Mouse (Mus musculus) limb, embryonic 15.5 days (tissue): ENCODE results near the gene Cybrd1. TPM values are rescaled to one million over a fixed set of nuclear protein-coding genes. Genes with fewer than 3 reads are reported as not detected.

ENCODE experiments used
- ATAC-seq: fragments of 200-750 bp; cut with Nextera tagmentation; 2 replicates; pipeline ENCODE4 v1.8.0; 2017; ENCODE audit warnings: low read depth, moderate TSS enrichment; ENCODE audit not compliant: insufficient number of reproducible peaks, low FRiP score, low TSS enrichment
- H3K27ac ChIP-seq: fragments of 300-500 bp; sonication (generic); 2 replicates; pipeline ENCODE4 v1.5.1; 2015; ENCODE audit warnings: moderate library complexity, mild to moderate bottlenecking, inconsistent platforms
- H3K27me3 ChIP-seq: fragments of 300-500 bp; sonication (generic); 2 replicates; pipeline ENCODE4 v1.6.1; 2015; ENCODE audit warnings: inconsistent platforms
- H3K36me3 ChIP-seq: fragments of 300-500 bp; sonication (generic); 2 replicates; pipeline ENCODE4 v1.6.1; 2015; ENCODE audit warnings: inconsistent platforms
- H3K4me1 ChIP-seq: fragments of 300-500 bp; sonication (generic); 2 replicates; pipeline ENCODE4 v1.6.1; 2015; ENCODE audit warnings: inconsistent platforms
- H3K4me2 ChIP-seq: fragments of 300-500 bp; sonication (generic); 2 replicates; pipeline ENCODE4 v1.6.1; 2015; ENCODE audit warnings: mild to moderate bottlenecking, inconsistent platforms
- H3K4me3 ChIP-seq: fragments of 300-500 bp; sonication (generic); 2 replicates; pipeline ENCODE4 v1.5.1; 2015; ENCODE audit warnings: mild to moderate bottlenecking, inconsistent platforms
- H3K9ac ChIP-seq: fragments of 300-500 bp; sonication (generic); 2 replicates; pipeline ENCODE4 v1.6.1; 2015; ENCODE audit warnings: inconsistent platforms
- H3K9me3 ChIP-seq: fragments of 300-500 bp; sonication (generic); 2 replicates; pipeline ENCODE4 v1.6.1; 2016; ENCODE audit warnings: inconsistent platforms
- WGBS: fragments of 180-500 bp; shearing (Covaris S2); methylation state at CpG from one replicate; pipeline ENCODE4 v1.1.7; 2015; 5-methylcytosine and 5-hydroxymethylcytosine counted together
- polyA plus RNA-seq: library from polyadenylated mRNA; unstranded; fragments of >200 nt; fragmentation: Nextera tagmentation; extraction: Ambion mirVana; gene quantifications from 2 replicates; pipeline ENCODE4 v1.2.1, GENCODE M21; 2015

The Cybrd1 gene
- polyA plus RNA-seq: 8.9 and 9.4 TPM in 2 replicates

GRCm38 (mm10) chr2:71117797-71118708 is at the start of gene Cybrd1:
TSS of gene Cybrd1 (plus strand) at chr2:71117923.
- H3K27me3 ChIP-seq: no peaks in the 10 kb centered on the region
- peaks cover 37% of the 10 kb centered on the region for H3K4me1 ChIP-seq
- peak within 1 kb of the TSS; percentile 47 for H3K27ac ChIP-seq
- WGBS: 2% methylated on average over 60 of the region's 60 CpGs
- H3K36me3 ChIP-seq: no peaks in the 10 kb centered on the region
- H3K4me2 ChIP-seq: peak within 1 kb of the TSS; percentile 84
- no peaks in the 10 kb centered on the region for H3K9me3 ChIP-seq
- peak within 1 kb of the TSS; percentile 62 for H3K4me3 ChIP-seq
- H3K9ac ChIP-seq: peak within 1 kb of the TSS; percentile 63
- peak; percentile 68 for ATAC-seq

DNA sequence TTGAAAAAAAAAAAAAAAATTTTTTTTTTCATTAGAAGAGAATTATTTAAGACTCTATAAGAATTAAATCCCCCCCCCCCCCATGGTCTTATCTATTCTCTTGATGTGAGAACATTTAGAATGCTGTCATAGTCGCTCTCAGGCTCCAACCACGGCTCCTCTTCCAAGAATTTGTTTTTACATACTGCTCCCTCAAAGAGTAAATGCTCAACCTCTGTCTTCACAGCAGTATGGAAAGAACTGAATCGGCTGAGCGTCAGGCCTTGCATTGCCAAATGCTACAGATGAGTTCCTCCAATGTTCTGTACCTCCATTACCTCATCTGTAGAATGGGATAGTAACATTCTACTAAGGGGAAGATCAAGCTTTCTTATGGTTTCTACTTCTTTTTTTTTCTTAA is 46.1 kb upstream of the Cybrd1 start:
- H3K4me1 ChIP-seq: no peaks in the 10 kb centered on the region
- no peak for ATAC-seq
- no peak overlapping the region for H3K4me3 ChIP-seq
- H3K4me2 ChIP-seq: no peak overlapping the region
- no peak overlapping the region for H3K9ac ChIP-seq
- H3K9me3 ChIP-seq: no peaks in the 10 kb centered on the region
- 99% methylated on average over 4 of the region's 4 CpGs for WGBS
- no peaks in the 10 kb centered on the region for H3K36me3 ChIP-seq
- no peak overlapping the region for H3K27ac ChIP-seq
- no peaks in the 10 kb centered on the region for H3K27me3 ChIP-seq

- H3K4me3 ChIP-seq: no peak overlapping the region
- no peak overlapping the region for H3K27ac ChIP-seq
- H3K36me3 ChIP-seq: no peaks in the 10 kb centered on the region
- no peaks in the 10 kb centered on the region for H3K4me1 ChIP-seq
- no peak for ATAC-seq
- H3K9me3 ChIP-seq: no peaks in the 10 kb centered on the region
- H3K4me2 ChIP-seq: no peak overlapping the region
- no peak overlapping the region for H3K9ac ChIP-seq
- WGBS: 85% methylated on average over 3 of the region's 3 CpGs
- H3K27me3 ChIP-seq: no peaks in the 10 kb centered on the region
Measured at GRCm38 (mm10) chr2:71073330-71073729, 44.4 kb upstream of the Cybrd1 start.

GRCm38 (mm10) chr2:71073828-71074227 is 43.9 kb upstream of the Cybrd1 start:
- ATAC-seq: no peak
- 90% methylated on average over 3 of the region's 3 CpGs for WGBS

GRCm38 (mm10) chr2:71082416-71082815 is 35.3 kb upstream of the Cybrd1 start:
- WGBS: 77% methylated on average over 7 of the region's 7 CpGs
- Histone ChIP-seq H3K27me3 (no peaks in the 10 kb centered on the region), H3K9me3 (no peaks in the 10 kb centered on the region), H3K4me3 (no peak overlapping the region), H3K4me1 (no peaks in the 10 kb centered on the region), H3K27ac (no peak overlapping the region), H3K36me3 (peaks cover 16% of the 10 kb centered on the region), H3K9ac (no peak overlapping the region), H3K4me2 (no peak overlapping the region)
- no peak for ATAC-seq

More at GRCm38 (mm10) chr2:71073828-71074227, 43.9 kb upstream of the Cybrd1 start:
- Histone ChIP-seq H3K27ac (no peak overlapping the region), H3K36me3 (no peaks in the 10 kb centered on the region), H3K4me1 (no peaks in the 10 kb centered on the region), H3K9me3 (no peaks in the 10 kb centered on the region), H3K4me3 (no peak overlapping the region), H3K9ac (no peak overlapping the region), H3K4me2 (no peak overlapping the region), H3K27me3 (no peaks in the 10 kb centered on the region)

DNA sequence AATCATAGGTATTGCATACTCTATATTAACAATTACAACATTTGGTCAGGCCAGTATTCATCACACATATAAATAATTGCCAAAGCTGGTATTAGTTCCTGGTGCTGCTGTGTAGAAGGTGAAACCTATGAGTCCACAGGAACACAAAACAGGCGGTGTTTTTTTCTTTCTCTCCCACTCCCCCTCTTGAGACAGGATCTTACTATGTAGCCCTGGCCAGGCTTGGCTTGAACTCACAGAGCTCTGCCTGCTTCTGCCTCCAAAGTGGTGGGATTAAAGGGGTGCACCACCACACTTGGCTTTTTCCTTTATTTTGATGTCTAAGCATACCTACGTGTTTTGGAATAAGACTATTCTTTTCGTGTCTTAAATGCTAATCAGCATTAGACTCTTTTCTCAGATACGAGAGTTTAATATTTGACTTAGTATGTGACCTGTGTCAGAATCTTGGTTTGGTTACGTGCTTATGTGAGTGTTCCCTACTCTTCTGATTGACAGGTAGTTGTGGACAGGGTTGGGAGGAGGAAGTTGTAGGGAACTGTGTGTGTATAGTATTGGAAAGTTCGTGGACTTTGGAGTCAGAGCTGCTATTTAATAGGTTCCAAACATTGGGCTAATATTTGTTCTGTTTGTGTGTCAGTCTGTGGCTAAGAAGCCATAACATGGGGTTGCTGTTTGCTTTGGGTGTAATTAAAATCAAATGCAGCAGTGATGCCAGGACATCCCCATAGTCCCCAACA is 34.1 kb upstream of the Cybrd1 start:
- WGBS: 91% methylated on average over 6 of the region's 6 CpGs
- no peak overlapping the region for H3K4me3 ChIP-seq
- peaks cover 22% of the 10 kb centered on the region for H3K36me3 ChIP-seq
- H3K27ac ChIP-seq: no peak overlapping the region
- no peak overlapping the region for H3K9ac ChIP-seq
- no peaks in the 10 kb centered on the region for H3K9me3 ChIP-seq
- H3K27me3 ChIP-seq: no peaks in the 10 kb centered on the region
- H3K4me1 ChIP-seq: no peaks in the 10 kb centered on the region
- H3K4me2 ChIP-seq: no peak overlapping the region
- ATAC-seq: no peak

DNA sequence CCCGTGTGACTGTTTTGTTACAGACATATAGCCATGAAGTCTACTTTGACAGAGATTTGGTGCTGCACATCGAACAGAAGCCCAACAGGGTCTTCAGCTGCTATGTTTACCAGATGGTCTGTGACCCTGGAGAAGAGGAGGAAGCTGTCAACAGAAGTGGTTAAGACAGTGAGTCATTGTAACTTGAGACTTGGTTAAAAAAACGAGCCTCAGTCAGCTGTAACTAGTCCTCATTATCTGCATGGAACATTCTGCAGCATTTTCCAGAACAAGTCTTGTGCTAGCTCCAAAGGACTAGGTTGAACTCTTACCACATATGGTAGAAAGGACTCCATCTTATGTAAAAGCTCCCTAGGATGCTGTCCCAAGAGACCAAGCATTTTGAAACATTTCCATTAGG is 28.0 kb upstream of the Cybrd1 start:
- H3K4me3 ChIP-seq: no peak overlapping the region
- no peak for ATAC-seq
- H3K9ac ChIP-seq: no peak overlapping the region
- H3K9me3 ChIP-seq: no peaks in the 10 kb centered on the region
- WGBS: 58% methylated on average over 3 of the region's 3 CpGs
- no peak overlapping the region for H3K4me2 ChIP-seq
- peaks cover 36% of the 10 kb centered on the region for H3K36me3 ChIP-seq
- no peaks in the 10 kb centered on the region for H3K27me3 ChIP-seq
- no peaks in the 10 kb centered on the region for H3K4me1 ChIP-seq
- no peak overlapping the region for H3K27ac ChIP-seq

DNA sequence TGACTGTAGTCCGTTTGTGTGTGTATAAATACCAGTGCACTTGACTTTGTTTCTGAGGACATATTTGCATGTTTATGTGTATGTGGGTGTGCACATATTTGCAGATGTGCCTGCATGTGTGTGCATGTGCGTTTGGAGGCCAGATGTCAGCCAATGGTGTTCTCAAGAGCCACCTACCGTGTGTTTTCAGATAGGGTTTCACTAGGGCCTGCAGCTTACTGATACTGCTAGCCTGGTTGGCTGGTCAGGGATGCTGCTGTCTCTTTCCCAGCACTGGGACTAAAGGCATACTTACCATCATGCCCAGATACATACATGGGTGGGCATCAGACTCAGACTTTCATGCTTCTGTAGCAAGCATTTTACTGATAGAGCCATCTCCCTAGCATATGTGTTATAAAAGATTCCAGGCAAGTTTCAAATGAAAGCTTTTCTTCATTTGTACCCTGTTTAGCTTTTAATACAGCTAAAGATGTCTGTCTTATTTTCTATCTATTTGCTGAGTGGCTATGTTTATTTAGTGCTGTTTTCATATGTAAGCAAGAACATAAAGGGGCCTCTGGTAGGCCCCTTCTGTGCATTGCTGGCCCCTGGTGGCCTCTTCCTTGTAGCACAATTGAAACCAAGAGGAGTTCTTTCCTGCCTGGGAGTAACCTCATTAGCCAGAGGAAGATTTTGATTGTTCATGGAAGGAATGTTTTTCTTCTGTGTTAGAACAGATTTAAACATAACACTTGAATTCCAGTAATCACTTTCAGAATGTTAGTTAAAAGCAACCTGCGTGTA is 26.9 kb upstream of the Cybrd1 start:
- Histone ChIP-seq H3K27ac (no peak overlapping the region), H3K4me3 (no peak overlapping the region), H3K36me3 (peaks cover 36% of the 10 kb centered on the region), H3K4me1 (no peaks in the 10 kb centered on the region), H3K27me3 (no peaks in the 10 kb centered on the region), H3K4me2 (no peak overlapping the region), H3K9ac (no peak overlapping the region), H3K9me3 (no peaks in the 10 kb centered on the region)
- no peak for ATAC-seq
- 66% methylated on average over 4 of the region's 4 CpGs for WGBS

GRCm38 (mm10) chr2:71096170-71096569 is 21.6 kb upstream of the Cybrd1 start:
- ATAC-seq: no peak
- no peak overlapping the region for H3K9ac ChIP-seq
- no peak overlapping the region for H3K4me3 ChIP-seq
- peaks cover 13% of the 10 kb centered on the region; the same call in 1 of the 2 replicates for H3K36me3 ChIP-seq
- no peaks in the 10 kb centered on the region for H3K9me3 ChIP-seq
- H3K27me3 ChIP-seq: no peaks in the 10 kb centered on the region
- no peak overlapping the region for H3K27ac ChIP-seq
- WGBS: 81% methylated on average over 7 of the region's 7 CpGs
- no peak overlapping the region for H3K4me2 ChIP-seq
- no peaks in the 10 kb centered on the region for H3K4me1 ChIP-seq

- Histone ChIP-seq H3K4me1 (peaks cover 6% of the 10 kb centered on the region; the same call in 1 of the 2 replicates), H3K9ac (no peak overlapping the region), H3K4me3 (no peak overlapping the region), H3K27me3 (no peaks in the 10 kb centered on the region), H3K27ac (no peak overlapping the region), H3K36me3 (0 out of 2 replicates have a peak, but pooled peaks cover 4% of the 10 kb centered on the region), H3K9me3 (no peaks in the 10 kb centered on the region), H3K4me2 (no peak overlapping the region)
- 66% methylated on average over 10 of the region's 10 CpGs for WGBS
- no peak for ATAC-seq
Measured at GRCm38 (mm10) chr2:71102621-71103291, 15.0 kb upstream of the Cybrd1 start.

GRCm38 (mm10) chr2:71103292-71103680 is 14.4 kb upstream of the Cybrd1 start:
- ATAC-seq: no peak
- 74% methylated on average over 4 of the region's 4 CpGs for WGBS

More at GRCm38 (mm10) chr2:71103292-71103680, 14.4 kb upstream of the Cybrd1 start:
- no peaks in the 10 kb centered on the region for H3K27me3 ChIP-seq
- peaks cover 6% of the 10 kb centered on the region; the same call in 1 of the 2 replicates for H3K4me1 ChIP-seq
- 0 out of 2 replicates have a peak, but pooled peaks cover 4% of the 10 kb centered on the region for H3K36me3 ChIP-seq
- no peaks in the 10 kb centered on the region for H3K9me3 ChIP-seq
- no peak overlapping the region for H3K4me3 ChIP-seq
- H3K4me2 ChIP-seq: no peak overlapping the region
- no peak overlapping the region for H3K9ac ChIP-seq
- H3K27ac ChIP-seq: no peak overlapping the region
